Mouse (Mus musculus) liver, embryonic 12.5 days (tissue): ENCODE measurements around the gene Amz2. TPM values are rescaled to one million over a fixed set of nuclear protein-coding genes. Genes with fewer than 3 reads are reported as not detected.

Experiments
- ATAC-seq: fragments of 200-750 bp; cut with Nextera tagmentation; 2 replicates; pipeline ENCODE4 v1.8.0; 2017; ENCODE audit warnings: moderate number of reproducible peaks, mild to moderate bottlenecking, moderate library complexity
- H3K27ac ChIP-seq: fragments of 300-500 bp; sonication (generic); 2 replicates; pipeline ENCODE4 v1.5.1; 2016; ENCODE audit warnings: mild to moderate bottlenecking
- H3K27me3 ChIP-seq: fragments of 300-500 bp; sonication (generic); replicated peaks from 2 replicates; pipeline ENCODE4 v1.6.1; 2016; ENCODE audit warnings: mild to moderate bottlenecking, moderate library complexity
- H3K36me3 ChIP-seq: fragments of 300-500 bp; sonication (generic); 2 replicates; pipeline ENCODE4 v1.6.1; 2016; ENCODE audit warnings: mild to moderate bottlenecking, moderate library complexity
- H3K4me1 ChIP-seq: fragments of 300-500 bp; sonication (generic); 2 replicates; pipeline ENCODE4 v1.6.1; 2016
- H3K4me2 ChIP-seq: fragments of 300-500 bp; sonication (generic); 2 replicates; pipeline ENCODE4 v1.6.1; 2016; ENCODE audit warnings: mild to moderate bottlenecking, moderate library complexity
- H3K4me3 ChIP-seq: fragments of 300-500 bp; sonication (generic); 2 replicates; pipeline ENCODE4 v1.5.1; 2016; ENCODE audit warnings: mild to moderate bottlenecking, moderate library complexity
- H3K9ac ChIP-seq: fragments of 300-500 bp; sonication (generic); 2 replicates; pipeline ENCODE4 v1.6.1; 2016; ENCODE audit warnings: mild to moderate bottlenecking, moderate library complexity
- H3K9me3 ChIP-seq: fragments of 300-500 bp; sonication (generic); replicated peaks from 2 replicates; pipeline ENCODE4 v1.6.1; 2016; ENCODE audit warnings: mild to moderate bottlenecking, moderate library complexity
- WGBS: fragments of 180-500 bp; shearing (Covaris S2); methylation state at CpG from one replicate; pipeline ENCODE4 v1.1.7; 2016; ENCODE audit not compliant: insufficient replicate concordance; 5-methylcytosine and 5-hydroxymethylcytosine counted together
- polyA plus RNA-seq: library from polyadenylated mRNA; unstranded; fragments of >200 nt; fragmentation: Nextera tagmentation; extraction: Ambion mirVana; gene quantifications from 2 replicates; pipeline ENCODE4 v1.2.1, GENCODE M21; 2016

Amz2 gene
- polyA plus RNA-seq, 1 experiment from 2014 or later: 17.8 TPM

- Histone ChIP-seq H3K4me2 (no peak overlapping the region), H3K9me3 (no peaks in the 10 kb centered on the region), H3K4me3 (no peak overlapping the region), H3K36me3 (no peaks in the 10 kb centered on the region), H3K4me1 (no peaks in the 10 kb centered on the region), H3K27me3 (no peaks in the 10 kb centered on the region), H3K9ac (no peak overlapping the region), H3K27ac (no peak overlapping the region)
- WGBS: 77% methylated on average over 5 of the region's 5 CpGs
- ATAC-seq: no peak
Observed at GRCm38 (mm10) chr11:109406431-109406830, 19.3 kb upstream of the Amz2 start.

GRCm38 (mm10) chr11:109410197-109410980 lies 15.4 kb upstream of the Amz2 start:
- H3K9ac ChIP-seq: no peak overlapping the region
- no peaks in the 10 kb centered on the region for H3K4me1 ChIP-seq
- no peak overlapping the region for H3K27ac ChIP-seq
- H3K9me3 ChIP-seq: no peaks in the 10 kb centered on the region
- ATAC-seq: no peak
- no peaks in the 10 kb centered on the region for H3K36me3 ChIP-seq
- H3K27me3 ChIP-seq: 0 out of 2 replicates have a peak, but pooled peaks cover 4% of the 10 kb centered on the region
- 80% methylated on average over 15 of the region's 15 CpGs for WGBS
- H3K4me3 ChIP-seq: no peak overlapping the region
- H3K4me2 ChIP-seq: no peak overlapping the region

- Histone ChIP-seq H3K4me2 (no peak within 1 kb of the TSS), H3K36me3 (no peaks in the 10 kb centered on the region), H3K4me3 (no peak within 1 kb of the TSS), H3K9ac (no peak within 1 kb of the TSS), H3K4me1 (no peaks in the 10 kb centered on the region), H3K27ac (no peak within 1 kb of the TSS), H3K27me3 (0 out of 2 replicates have a peak, but pooled peaks cover 4% of the 10 kb centered on the region), H3K9me3 (no peaks in the 10 kb centered on the region)
- WGBS: 68% methylated on average over 6 of the region's 6 CpGs
- no peak for ATAC-seq
Observed at GRCm38 (mm10) chr11:109413617-109414016, 12.1 kb upstream of the Amz2 start, which contains the start of gene 9930022D16Rik. Gene 9930022D16Rik (plus strand): TSS chr11:109413917.

- Histone ChIP-seq H3K4me3 (no peak overlapping the region), H3K9ac (no peak overlapping the region), H3K4me2 (no peak overlapping the region), H3K4me1 (peaks cover under 1% of the 10 kb centered on the region; the same call in 1 of the 2 replicates), H3K27ac (no peak overlapping the region), H3K36me3 (no peaks in the 10 kb centered on the region), H3K9me3 (no peaks in the 10 kb centered on the region), H3K27me3 (0 out of 2 replicates have a peak, but pooled peaks cover 4% of the 10 kb centered on the region)
- ATAC-seq: no peak
- 75% methylated on average over 5 of the region's 5 CpGs for WGBS
Observed at GRCm38 (mm10) chr11:109414802-109415201, 10.9 kb upstream of the Amz2 start.

- no peaks in the 10 kb centered on the region for H3K36me3 ChIP-seq
- no peak for ATAC-seq
Observed at GRCm38 (mm10) chr11:109416709-109417420, 8.9 kb upstream of the Amz2 start.

GRCm38 (mm10) chr11:109417472-109418040 lies 8.2 kb upstream of the Amz2 start:
- Histone ChIP-seq H3K9me3 (0 out of 2 replicates have a peak, but pooled peaks cover 5% of the 10 kb centered on the region), H3K9ac (no peak overlapping the region), H3K27ac (no peak overlapping the region), H3K4me3 (no peak overlapping the region), H3K36me3 (no peaks in the 10 kb centered on the region), H3K4me2 (no peak overlapping the region), H3K4me1 (peaks cover 13% of the 10 kb centered on the region; the same call in 1 of the 2 replicates), H3K27me3 (0 out of 2 replicates have a peak, but pooled peaks cover 4% of the 10 kb centered on the region)
- WGBS: 63% methylated on average over 9 of the region's 9 CpGs
- ATAC-seq: no peak

More at GRCm38 (mm10) chr11:109416709-109417420, 8.9 kb upstream of the Amz2 start:
- no peak overlapping the region for H3K9ac ChIP-seq
- no peak overlapping the region for H3K4me2 ChIP-seq
- H3K27ac ChIP-seq: no peak overlapping the region
- 0 out of 2 replicates have a peak, but pooled peaks cover 4% of the 10 kb centered on the region for H3K27me3 ChIP-seq
- no peaks in the 10 kb centered on the region for H3K9me3 ChIP-seq
- H3K4me3 ChIP-seq: no peak overlapping the region
- WGBS: 64% methylated on average over 8 of the region's 8 CpGs
- peaks cover 13% of the 10 kb centered on the region; the same call in 1 of the 2 replicates for H3K4me1 ChIP-seq

- H3K27me3 ChIP-seq: no peaks in the 10 kb centered on the region
- H3K4me1 ChIP-seq: peaks cover 28% of the 10 kb centered on the region
- H3K27ac ChIP-seq: no peak overlapping the region
- H3K4me3 ChIP-seq: no peak overlapping the region
- H3K9me3 ChIP-seq: 0 out of 2 replicates have a peak, but pooled peaks cover 5% of the 10 kb centered on the region
- no peak overlapping the region for H3K4me2 ChIP-seq
- WGBS: 48% methylated on average over 4 of the region's 4 CpGs
- no peak for ATAC-seq
- no peaks in the 10 kb centered on the region for H3K36me3 ChIP-seq
- H3K9ac ChIP-seq: no peak overlapping the region
Observed at GRCm38 (mm10) chr11:109419461-109419860, 6.3 kb upstream of the Amz2 start.

GRCm38 (mm10) chr11:109419961-109420566 lies 5.7 kb upstream of the Amz2 start:
- Histone ChIP-seq H3K9me3 (0 out of 2 replicates have a peak, but pooled peaks cover 5% of the 10 kb centered on the region), H3K9ac (no peak overlapping the region; the same call in 1 of the 2 replicates), H3K27ac (no peak overlapping the region), H3K4me1 (peaks cover 34% of the 10 kb centered on the region), H3K4me3 (peak overlapping the region; percentile 2; the same call in 1 of the 2 replicates), H3K36me3 (no peaks in the 10 kb centered on the region), H3K4me2 (peak overlapping the region; percentile 37), H3K27me3 (no peaks in the 10 kb centered on the region)
- 30% methylated on average over 16 of the region's 16 CpGs for WGBS
- no peak for ATAC-seq

- H3K4me2 ChIP-seq: peak overlapping the region; percentile 37
- no peaks in the 10 kb centered on the region for H3K27me3 ChIP-seq
- no peak overlapping the region for H3K9ac ChIP-seq
- H3K27ac ChIP-seq: no peak overlapping the region
- no peak for ATAC-seq
- no peak overlapping the region for H3K4me3 ChIP-seq
- WGBS: 66% methylated on average over 14 of the region's 14 CpGs
- H3K36me3 ChIP-seq: no peaks in the 10 kb centered on the region
- H3K9me3 ChIP-seq: 0 out of 2 replicates have a peak, but pooled peaks cover 5% of the 10 kb centered on the region
- peaks cover 38% of the 10 kb centered on the region for H3K4me1 ChIP-seq
Observed at GRCm38 (mm10) chr11:109420567-109420962, 5.2 kb upstream of the Amz2 start.

- no peak for ATAC-seq
- Histone ChIP-seq H3K4me3 (no peak overlapping the region), H3K4me2 (no peak overlapping the region), H3K4me1 (peaks cover 40% of the 10 kb centered on the region), H3K9me3 (0 out of 2 replicates have a peak, but pooled peaks cover 5% of the 10 kb centered on the region), H3K36me3 (no peaks in the 10 kb centered on the region), H3K27me3 (no peaks in the 10 kb centered on the region), H3K27ac (no peak overlapping the region), H3K9ac (no peak overlapping the region)
- WGBS: 63% methylated on average over 5 of the region's 5 CpGs
Observed at GRCm38 (mm10) chr11:109421205-109421604, 4.5 kb upstream of the Amz2 start.

- H3K4me3 ChIP-seq: no peak overlapping the region
- H3K9ac ChIP-seq: no peak overlapping the region
- 0 out of 2 replicates have a peak, but pooled peaks cover 5% of the 10 kb centered on the region for H3K9me3 ChIP-seq
- no peak overlapping the region for H3K4me2 ChIP-seq
- peaks cover 50% of the 10 kb centered on the region for H3K4me1 ChIP-seq
- no peak overlapping the region for H3K27ac ChIP-seq
- no peaks in the 10 kb centered on the region for H3K36me3 ChIP-seq
- WGBS: 86% methylated on average over 4 of the region's 4 CpGs
- no peak for ATAC-seq
- H3K27me3 ChIP-seq: no peaks in the 10 kb centered on the region
Observed at GRCm38 (mm10) chr11:109422263-109422662, 3.5 kb upstream of the Amz2 start.
